Mouse (Mus musculus) urinary bladder, adult 2 months (tissue): ENCODE data around the gene Myo1b. TPM values are rescaled to one million over a fixed set of nuclear protein-coding genes. Genes with fewer than 3 reads are reported as not detected.

Source experiments
- DNase-seq: peaks from one replicate; pipeline ENCODE4 v3.0.0; 2022; ENCODE audit warnings: low spot score
- polyA plus RNA-seq: library from polyadenylated mRNA; depleted of rRNA; stranded (reverse); fragments of >200 nt; gene quantifications from 2 replicates; pipeline ENCODE4 v1.2.3, GENCODE M21; 2012; rRNA removed

Gene Myo1b
- polyA plus RNA-seq, 1 experiment = 28.2 TPM

- no peak for DNase-seq
Observed at GRCm38 (mm10) chr1:51734721-51735120, 181.2 kb downstream of the Myo1b start.

- no peak for DNase-seq
Observed at GRCm38 (mm10) chr1:51729407-51729806, 186.5 kb downstream of the Myo1b start.

DNA sequence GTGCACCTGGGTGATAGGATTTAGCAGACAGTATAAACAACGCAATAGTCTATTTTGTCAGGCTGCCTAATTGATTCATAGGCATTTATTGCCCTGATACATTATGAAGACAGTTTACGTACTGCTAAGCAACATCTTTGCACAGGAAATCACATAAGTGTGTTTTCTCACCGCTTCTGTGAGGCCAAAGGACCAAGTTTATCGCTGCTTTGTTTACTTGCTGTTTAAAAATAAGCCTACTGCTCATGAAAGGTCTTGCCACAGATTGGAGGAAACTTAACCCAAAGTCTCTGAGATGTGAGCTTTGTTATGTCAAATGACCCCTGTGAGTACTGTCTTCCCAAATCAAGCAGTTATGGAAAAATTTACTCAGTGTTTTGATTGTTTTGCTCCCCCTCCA lies 187.1 kb downstream of the Myo1b start:
- DNase-seq = no peak

DNA sequence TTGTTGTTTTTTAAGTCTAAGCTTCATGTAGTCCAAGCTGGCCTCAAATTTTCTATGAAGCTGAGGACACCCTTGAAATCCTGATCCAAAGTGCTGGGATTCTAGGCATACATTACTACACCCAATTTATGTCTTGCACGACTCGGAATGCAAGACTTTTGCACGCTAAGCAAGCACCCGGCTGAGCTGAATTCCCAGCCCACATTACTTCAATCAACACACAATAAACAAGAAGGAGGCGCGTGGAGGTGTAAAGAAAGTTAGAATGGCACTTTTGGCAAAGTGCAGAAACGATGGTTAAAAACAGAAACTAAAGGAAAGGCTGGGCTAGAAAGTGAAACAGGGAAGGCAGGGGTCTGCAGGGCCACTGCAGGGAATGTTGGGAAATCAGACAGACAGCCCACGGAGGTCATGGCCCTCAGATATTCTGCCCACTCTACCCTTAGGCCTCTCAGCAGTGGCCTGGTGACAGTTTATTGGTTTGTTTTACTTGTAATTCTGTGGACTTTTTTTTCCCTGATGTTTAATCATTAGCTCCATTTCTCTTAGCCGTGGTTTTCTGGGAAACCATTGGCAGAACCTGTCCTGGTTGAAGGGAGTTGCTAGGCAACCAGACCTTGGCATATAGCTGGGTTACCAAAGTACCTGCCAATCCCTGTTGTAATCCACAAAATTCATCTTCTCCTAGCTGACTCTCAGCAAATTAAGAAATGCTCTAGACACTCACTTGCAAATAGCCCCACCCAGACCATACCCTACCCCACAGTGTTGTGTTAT lies 195.8 kb downstream of the Myo1b start:
- DNase-seq = no peak

- no peak for DNase-seq
Observed at GRCm38 (mm10) chr1:51710831-51711230, 205.0 kb downstream of the Myo1b start.

GRCm38 (mm10) chr1:51706106-51706505 lies 209.8 kb downstream of the Myo1b start:
- DNase-seq = no peak

- DNase-seq = no peak
Observed at GRCm38 (mm10) chr1:51704610-51705009, 211.3 kb downstream of the Myo1b start.

Other genes starting within 250 kb of the Myo1b start
- 0.85 and 0.94 TPM in 2 replicates for gene Stat4, start 71.1 kb upstream of the Myo1b start, polyA plus RNA-seq
- gene Stat1, start 203.4 kb upstream of the Myo1b start, polyA plus RNA-seq = 48.7 and 93.5 TPM in 2 replicates